Mouse (Mus musculus): ENCODE measurements around the gene Msrb2. TPM values are rescaled to one million over a fixed set of nuclear protein-coding genes. Genes with fewer than 3 reads are reported as not detected.

The Msrb2 gene
- polyA plus RNA-seq, 1 experiment from 2014 or later = 13.3 TPM

GRCm38 (mm10) chr2:19351615-19352253, 19.5 kb upstream of the Msrb2 start:
- ChIA-PET POLR2A (no interaction called here), CTCF (interaction anchor here (1.1 to 1.9 kb wide), 3 partner anchors 10 to 19 kb away, joined by 3 to 6 read pairs (median 3); partner anchors contain the start of gene Msrb2)
- no peak for ATAC-seq
- TF ChIP-seq CTCF (IDR thresholded peaks at IDR 0.05) = no peak
- in situ Hi-C loops (cut with MboI; ENCODE audit: low pct_unique_long_range_greater_than_20kb) = no loop called here
- DNase-seq (ENCODE audit: low read depth, low spot score) = no peak
- H3K27me3 ChIP-seq = peaks cover 21% of the 10 kb centered on the region

- DNase-seq (ENCODE audit: low read depth, low spot score) = no peak
- ChIA-PET CTCF (interaction anchor here (1.9 kb wide), 1 partner anchor 10 kb away, joined by 6 read pairs; no protein-coding TSS in a partner anchor), POLR2A (no interaction called here)
- no peak for ATAC-seq
- H3K27me3 ChIP-seq = peaks cover 12% of the 10 kb centered on the region
- TF ChIP-seq CTCF (IDR thresholded peaks at IDR 0.05) = no peak
- in situ Hi-C loops (cut with MboI; ENCODE audit: low pct_unique_long_range_greater_than_20kb) = no loop called here
Measured at GRCm38 (mm10) chr2:19353158-19353557, 18.1 kb upstream of the Msrb2 start.

- no peak for TF ChIP-seq CTCF (IDR thresholded peaks at IDR 0.05)
- ChIA-PET POLR2A (no interaction called here), CTCF (interaction anchor here (0.8 to 2.4 kb wide), 3 partner anchors 11 to 12 kb away, joined by 3 to 6 read pairs (median 3); no protein-coding TSS in a partner anchor)
- H3K27me3 ChIP-seq = peaks cover 23% of the 10 kb centered on the region
- no peak for ATAC-seq
- DNase-seq (ENCODE audit: low read depth, low spot score) = no peak
- in situ Hi-C loops (cut with MboI; ENCODE audit: low pct_unique_long_range_greater_than_20kb) = no loop called here
Measured at GRCm38 (mm10) chr2:19362880-19363279, 8.4 kb upstream of the Msrb2 start.

GRCm38 (mm10) chr2:19366426-19366825, 4.8 kb upstream of the Msrb2 start:
- CTCF ChIA-PET = no interaction called here
- peaks cover 31% of the 10 kb centered on the region for H3K27me3 ChIP-seq
- in situ Hi-C loops (cut with MboI; ENCODE audit: low pct_unique_long_range_greater_than_20kb) = no loop called here
- no peak for TF ChIP-seq CTCF (IDR thresholded peaks at IDR 0.05)
- no peak for DNase-seq (ENCODE audit: low read depth, low spot score)
- POLR2A ChIA-PET = no interaction called here
- ATAC-seq = no peak

- TF ChIP-seq CTCF (IDR thresholded peaks at IDR 0.05) = no peak
- in situ Hi-C loops (cut with MboI; ENCODE audit: low pct_unique_long_range_greater_than_20kb) = no loop called here
- ChIA-PET POLR2A (no interaction called here), CTCF (no interaction called here)
- ATAC-seq (no peak), DNase-seq (ENCODE audit: low read depth, low spot score) (no peak)
- H3K27me3 ChIP-seq = peaks cover 31% of the 10 kb centered on the region
Measured at GRCm38 (mm10) chr2:19367114-19367513, 4.1 kb upstream of the Msrb2 start.

GRCm38 (mm10) chr2:19373695-19374094, 2.5 kb downstream of the Msrb2 start:
- H3K27me3 ChIP-seq = peaks cover 6% of the 10 kb centered on the region
- in situ Hi-C loops (cut with MboI; ENCODE audit: low pct_unique_long_range_greater_than_20kb) = no loop called here
- peak; percentile 61 for TF ChIP-seq CTCF (IDR thresholded peaks at IDR 0.05)
- CTCF ChIA-PET = interaction anchor here (1.0 kb wide), 1 partner anchor 11 kb away, joined by 3 read pairs; no protein-coding TSS in a partner anchor
- ATAC-seq (no peak), DNase-seq (ENCODE audit: low read depth, low spot score) (no peak)
- POLR2A ChIA-PET = no interaction called here

GRCm38 (mm10) chr2:19380446-19380950, 9.3 kb downstream of the Msrb2 start:
- CTCF ChIA-PET = no interaction called here
- ATAC-seq (no peak), DNase-seq (ENCODE audit: low read depth, low spot score) (no peak)
- no peak for TF ChIP-seq CTCF (IDR thresholded peaks at IDR 0.05)
- POLR2A ChIA-PET = no interaction called here
- in situ Hi-C loops (cut with MboI; ENCODE audit: low pct_unique_long_range_greater_than_20kb) = no loop called here
- peaks cover 5% of the 10 kb centered on the region for H3K27me3 ChIP-seq

GRCm38 (mm10) chr2:19380986-19381385, 9.7 kb downstream of the Msrb2 start:
- ChIA-PET POLR2A (no interaction called here), CTCF (no interaction called here)
- ATAC-seq = no peak
- DNase-seq (ENCODE audit: low read depth, low spot score) = no peak
- TF ChIP-seq CTCF (IDR thresholded peaks at IDR 0.05) = no peak
- peaks cover 4% of the 10 kb centered on the region for H3K27me3 ChIP-seq
- in situ Hi-C loops (cut with MboI; ENCODE audit: low pct_unique_long_range_greater_than_20kb) = no loop called here

GRCm38 (mm10) chr2:19382206-19382605, 11.0 kb downstream of the Msrb2 start:
- no peak for DNase-seq (ENCODE audit: low read depth, low spot score)
- ChIA-PET CTCF (no interaction called here), POLR2A (no interaction called here)
- TF ChIP-seq CTCF (IDR thresholded peaks at IDR 0.05) = no peak
- H3K27me3 ChIP-seq = peaks cover 4% of the 10 kb centered on the region
- in situ Hi-C loops (cut with MboI; ENCODE audit: low pct_unique_long_range_greater_than_20kb) = no loop called here
- ATAC-seq = no peak

GRCm38 (mm10) chr2:19383006-19383405, 11.8 kb downstream of the Msrb2 start:
- in situ Hi-C loops (cut with MboI; ENCODE audit: low pct_unique_long_range_greater_than_20kb) = no loop called here
- ChIA-PET CTCF (no interaction called here), POLR2A (no interaction called here)
- TF ChIP-seq CTCF (IDR thresholded peaks at IDR 0.05) = no peak
- H3K27me3 ChIP-seq = peaks cover 4% of the 10 kb centered on the region
- ATAC-seq (no peak), DNase-seq (ENCODE audit: low read depth, low spot score) (no peak)

GRCm38 (mm10) chr2:19385772-19386171, 14.5 kb downstream of the Msrb2 start:
- TF ChIP-seq CTCF (IDR thresholded peaks at IDR 0.05) = no peak
- POLR2A ChIA-PET = no interaction called here
- H3K27me3 ChIP-seq = peaks cover 4% of the 10 kb centered on the region
- no peak for DNase-seq (ENCODE audit: low read depth, low spot score)
- in situ Hi-C loops (cut with MboI; ENCODE audit: low pct_unique_long_range_greater_than_20kb) = no loop called here
- no peak for ATAC-seq
- CTCF ChIA-PET = no interaction called here
